ENCODE assay signal across 22 mouse cellular contexts in genomic region chr7:74975986-74976385, GRCm38 (mm10).
A peak's percentile ranks its signal among the peaks of the same experiment; 100 is the strongest.
DNase-seq lines count a peak whose midpoint lies in the region; ATAC-seq and TF ChIP-seq lines count a peak whose summit lies in the region.
"Had no signal": no experiment of that assay in that cellular context is flagged by ENCODE, and none has a peak within 500 bp of the region (broad histone marks: within the 10 kb centered on the region; RNA-seq: fewer than 3 reads in every experiment).

No protein-coding gene starts in this region.

- H3K27ac ChIP-seq in stomach, postnatal 0 days (replicated peaks), result no peak overlapping the region
- H3K27ac ChIP-seq: embryonic facial prominence, embryonic 13.5 days; forebrain, embryonic 13.5 days; forebrain, embryonic 15.5 days had no signal

- TF ChIP-seq CTCF in stomach, postnatal 0 days (IDR thresholded peaks at IDR 0.05; ENCODE audit: low read depth), result no peak

- no peak for TF ChIP-seq EP300 in stomach, postnatal 0 days (optimal IDR thresholded peaks at IDR 0.05)

- H3K27me3 ChIP-seq in stomach, postnatal 0 days (ENCODE audit: control insufficient read depth, insufficient read depth, low read length), result no peaks in the 10 kb centered on the region
- H3K27me3 ChIP-seq: embryonic facial prominence, embryonic 13.5 days; forebrain, embryonic 13.5 days; forebrain, embryonic 15.5 days had no signal

- H3K36me3 ChIP-seq in stomach, postnatal 0 days (ENCODE audit: control insufficient read depth, insufficient read depth, low read length), result no peaks in the 10 kb centered on the region
- H3K36me3 ChIP-seq: embryonic facial prominence, embryonic 13.5 days; forebrain, embryonic 15.5 days; G1E had no signal

- no peak overlapping the region for H3K9ac ChIP-seq in stomach, postnatal 0 days (ENCODE audit: low read length)
- H3K9ac ChIP-seq: embryonic facial prominence, embryonic 13.5 days; forebrain, embryonic 13.5 days; forebrain, embryonic 15.5 days; forebrain, postnatal 0 days had no signal

- H3K9me3 ChIP-seq in stomach, postnatal 0 days (ENCODE audit: control insufficient read depth, low read length), result no peaks in the 10 kb centered on the region
- H3K9me3 ChIP-seq: embryonic facial prominence, embryonic 13.5 days; forebrain, embryonic 13.5 days; forebrain, embryonic 15.5 days had no signal

- H3K4me3 ChIP-seq in stomach, postnatal 0 days (ENCODE audit: low read depth, low read length), result no peak overlapping the region
- H3K4me3 ChIP-seq: embryonic facial prominence, embryonic 13.5 days; forebrain, embryonic 13.5 days; forebrain, embryonic 15.5 days had no signal

- peak; percentile 6 to 7 for DNase-seq in cerebellum, postnatal 10 days
- peak; percentile 14 for DNase-seq in layer of hippocampus, adult 9-11 months
- DNase-seq in layer of hippocampus, postnatal 25 days (ENCODE audit: extremely low spot score in 1 of 2, low spot score in 1 of 2), result no peak
- DNase-seq in retina, embryonic 14.5 days (ENCODE audit: low spot score), result peak; percentile 55
- no peak for DNase-seq in stomach, postnatal 0 days (ENCODE audit: low spot score)
- DNase-seq: adrenal gland, adult 2 months; adrenal gland, postnatal 10 days; adrenal gland, postnatal 25 days; B cell, adult 2 months; cerebellum, adult 11 months; cerebellum, adult 18-20 months; cerebellum, adult 8-10 months; cerebellum, adult 9-11 months; cerebellum, postnatal 25 days; forebrain, postnatal 0 days had no signal

- H3K4me1 ChIP-seq in stomach, postnatal 0 days (replicated peaks; ENCODE audit: control insufficient read depth, insufficient read depth), result no peaks in the 10 kb centered on the region
- H3K4me1 ChIP-seq: embryonic facial prominence, embryonic 13.5 days; forebrain, embryonic 13.5 days; forebrain, embryonic 15.5 days had no signal

- no peak overlapping the region for H3K4me2 ChIP-seq in stomach, postnatal 0 days (replicated peaks; ENCODE audit: low read depth)
- H3K4me2 ChIP-seq: embryonic facial prominence, embryonic 13.5 days; forebrain, embryonic 13.5 days; forebrain, embryonic 15.5 days had no signal

- no peak for ATAC-seq in cerebellum, adult (ENCODE audit: insufficient number of reproducible peaks, low FRiP score, low TSS enrichment)
- ATAC-seq in megakaryocyte, adult 5-6 weeks (ENCODE audit: poor library complexity, severe bottlenecking), result no peak
- ATAC-seq in stomach, postnatal 0 days (ENCODE audit: low FRiP score, low TSS enrichment), result no peak
- ATAC-seq: CD4-positive, CD25-positive, alpha-beta regulatory T cell, adult 4 months; forebrain, embryonic 13.5 days; forebrain, embryonic 15.5 days; forebrain, postnatal 0 days had no signal

Comparison
In these comparisons a context has a peak if more than half of its experiments do, and no peak if none do; other contexts are left out.
1. DNase-seq: peak in cerebellum, postnatal 10 days (2 of 2), layer of hippocampus, adult 9-11 months (single experiment) and retina, embryonic 14.5 days (single experiment); none in layer of hippocampus, postnatal 25 days (0 of 2) and stomach, postnatal 0 days (single experiment).